Mouse (Mus musculus): ENCODE measurements around the gene Gm26938. TPM values are rescaled to one million over a fixed set of nuclear protein-coding genes. Genes with fewer than 3 reads are reported as not detected.
A peak's percentile ranks its signal among the peaks of the same experiment; 100 is the strongest.

Gm26938 gene
- not detected in 2 replicates for polyA plus RNA-seq (2016; fragmentation: Nextera tagmentation; extraction: Ambion mirVana)

- under 1% methylated on average over 43 of the region's 43 CpGs for WGBS
- H3K9me3 ChIP-seq: no peaks in the 10 kb centered on the region
- peak; percentile 84 for ATAC-seq (ENCODE audit: low FRiP score, low read depth)
Measured at GRCm38 (mm10) chr5:139826357-139827055, at the start of gene Gm26938, which contains the start of gene Psmg3. Gene Gm26938, minus strand, starts transcription at chr5:139826407. Gene Psmg3, minus strand, starts transcription at chr5:139826885.

DNA sequence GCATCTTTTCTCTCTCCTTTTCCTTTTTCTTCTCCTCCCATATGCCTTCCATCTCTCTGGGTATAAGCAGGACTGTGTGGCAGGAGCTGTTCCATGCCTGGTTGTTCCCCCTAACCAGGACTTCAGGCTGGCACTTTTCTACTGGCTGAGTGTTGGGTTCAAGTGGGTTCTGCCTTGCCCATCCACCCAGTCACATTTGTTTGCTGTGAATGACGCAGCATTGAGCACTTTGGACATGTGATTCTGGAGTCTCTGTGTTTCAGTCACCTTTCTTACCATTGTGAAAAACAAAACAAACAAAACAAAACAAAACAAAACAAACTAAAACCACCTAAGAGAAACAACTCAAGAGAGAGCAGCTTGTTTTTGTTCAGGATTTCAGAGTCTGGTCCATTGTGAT is 45.3 kb upstream of the Gm26938 start:
- no peak for ATAC-seq (ENCODE audit: low FRiP score, low read depth)
- H3K27ac ChIP-seq (replicated peaks): no peak overlapping the region
- no peaks in the 10 kb centered on the region for H3K9me3 ChIP-seq
- H3K4me1 ChIP-seq: 0 out of 2 replicates have a peak, but pooled peaks cover 7% of the 10 kb centered on the region
- H3K36me3 ChIP-seq: no peaks in the 10 kb centered on the region
- H3K9ac ChIP-seq (replicated peaks): no peak overlapping the region
- no peak overlapping the region for H3K4me2 ChIP-seq (replicated peaks)
- H3K27me3 ChIP-seq: no peaks in the 10 kb centered on the region; the same call in none of the 2 replicates
- no peak overlapping the region for H3K4me3 ChIP-seq
- 82% methylated on average over 1 of the region's 1 CpGs for WGBS

More at GRCm38 (mm10) chr5:139826357-139827055, at the start of gene Gm26938, which contains the start of gene Psmg3:
- Histone ChIP-seq H3K4me1 (peaks cover 12% of the 10 kb centered on the region), H3K27me3 (no peaks in the 10 kb centered on the region), H3K27ac (replicated peaks) (peak within 1 kb of the TSS; percentile 63), H3K9ac (replicated peaks) (peak within 1 kb of the TSS; percentile 80), H3K36me3 (peaks cover 24% of the 10 kb centered on the region), H3K4me3 (peak within 1 kb of the TSS; percentile 86), H3K4me2 (replicated peaks) (peak within 1 kb of the TSS; percentile 94)

DNA sequence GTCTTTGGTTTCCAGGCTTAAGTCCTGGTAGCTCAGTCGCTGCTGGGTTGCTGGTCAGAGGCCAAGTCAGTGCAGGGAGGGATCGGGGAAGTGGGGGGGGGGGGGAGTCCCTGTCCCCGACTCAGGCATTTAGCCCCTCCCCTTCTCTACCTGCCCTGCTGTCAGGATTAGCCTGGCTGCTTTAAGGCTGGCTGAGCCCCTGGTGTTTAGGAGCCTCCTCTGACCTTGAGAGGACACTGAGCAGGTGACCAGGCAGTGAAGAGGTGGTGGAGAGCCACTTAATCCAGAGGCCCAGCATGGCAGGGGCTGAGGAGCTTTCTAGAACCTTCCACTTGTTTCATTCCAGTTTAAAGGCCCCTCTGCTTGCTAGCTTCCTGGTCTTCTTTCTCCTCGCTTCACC is 44.7 kb upstream of the Gm26938 start:
- H3K27me3 ChIP-seq: no peaks in the 10 kb centered on the region; the same call in none of the 2 replicates
- H3K4me3 ChIP-seq: no peak overlapping the region
- WGBS: 16% methylated on average over 4 of the region's 4 CpGs
- 0 out of 2 replicates have a peak, but pooled peaks cover 7% of the 10 kb centered on the region for H3K4me1 ChIP-seq
- no peak overlapping the region for H3K27ac ChIP-seq (replicated peaks)
- H3K9me3 ChIP-seq: no peaks in the 10 kb centered on the region
- H3K9ac ChIP-seq (replicated peaks): no peak overlapping the region
- no peak for ATAC-seq (ENCODE audit: low FRiP score, low read depth)
- H3K4me2 ChIP-seq (replicated peaks): no peak overlapping the region
- H3K36me3 ChIP-seq: no peaks in the 10 kb centered on the region

DNA sequence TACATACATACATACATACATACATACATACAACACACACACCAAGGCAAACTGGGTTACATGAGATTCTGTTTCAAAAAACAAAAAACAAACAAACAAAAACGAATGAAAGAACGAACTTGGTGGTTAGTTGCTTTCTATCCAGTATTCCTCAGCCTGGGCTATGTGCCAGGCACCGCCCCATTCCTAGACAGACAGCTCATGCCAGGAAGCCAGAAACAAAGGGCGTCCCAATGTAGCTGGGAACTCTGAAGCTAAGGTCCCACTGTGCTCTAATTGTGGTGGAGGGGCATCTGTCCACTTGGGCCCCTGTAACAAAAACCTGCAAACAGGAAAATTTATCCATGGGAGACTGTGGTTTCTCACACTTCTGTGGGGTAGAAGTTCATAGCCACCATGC is 36.6 kb upstream of the Gm26938 start:
- Histone ChIP-seq H3K27ac (replicated peaks) (no peak overlapping the region), H3K4me3 (no peak overlapping the region), H3K4me2 (replicated peaks) (no peak overlapping the region), H3K9ac (replicated peaks) (no peak overlapping the region), H3K36me3 (no peaks in the 10 kb centered on the region), H3K27me3 (0 out of 2 replicates have a peak, but pooled peaks cover 4% of the 10 kb centered on the region), H3K4me1 (peaks cover 12% of the 10 kb centered on the region), H3K9me3 (no peaks in the 10 kb centered on the region)
- 71% methylated on average over 4 of the region's 4 CpGs for WGBS
- no peak for ATAC-seq (ENCODE audit: low FRiP score, low read depth)

- no peak overlapping the region for H3K9ac ChIP-seq (replicated peaks)
- H3K4me1 ChIP-seq: peaks cover 12% of the 10 kb centered on the region
- 0 out of 2 replicates have a peak, but pooled peaks cover 4% of the 10 kb centered on the region for H3K27me3 ChIP-seq
- H3K4me3 ChIP-seq: no peak overlapping the region
- no peaks in the 10 kb centered on the region for H3K36me3 ChIP-seq
- H3K9me3 ChIP-seq: no peaks in the 10 kb centered on the region
- peak overlapping the region; percentile 26 for H3K27ac ChIP-seq (replicated peaks)
- ATAC-seq (ENCODE audit: low FRiP score, low read depth): peak; percentile 77; the same call in 1 of the 2 replicates
- 23% methylated on average over 15 of the region's 15 CpGs for WGBS
- H3K4me2 ChIP-seq (replicated peaks): peak overlapping the region; percentile 3; the same call in 1 of the 2 replicates
Measured at GRCm38 (mm10) chr5:139860328-139861104, 34.3 kb upstream of the Gm26938 start.

GRCm38 (mm10) chr5:139849626-139850320 is 23.6 kb upstream of the Gm26938 start:
- Histone ChIP-seq H3K9me3 (peaks cover 8% of the 10 kb centered on the region), H3K9ac (replicated peaks) (no peak overlapping the region), H3K4me2 (replicated peaks) (no peak overlapping the region), H3K27me3 (peaks cover 3% of the 10 kb centered on the region; the same call in 1 of the 2 replicates), H3K4me3 (no peak overlapping the region), H3K4me1 (peaks cover 8% of the 10 kb centered on the region; the same call in 1 of the 2 replicates), H3K36me3 (no peaks in the 10 kb centered on the region), H3K27ac (replicated peaks) (no peak overlapping the region)
- WGBS: 84% methylated on average over 12 of the region's 12 CpGs
- no peak for ATAC-seq (ENCODE audit: low FRiP score, low read depth)

GRCm38 (mm10) chr5:139839142-139839541 is 12.9 kb upstream of the Gm26938 start:
- Histone ChIP-seq H3K27me3 (peaks cover 4% of the 10 kb centered on the region; the same call in 1 of the 2 replicates), H3K36me3 (no peaks in the 10 kb centered on the region), H3K4me1 (peaks cover 5% of the 10 kb centered on the region; the same call in 1 of the 2 replicates), H3K9ac (replicated peaks) (no peak overlapping the region), H3K9me3 (no peaks in the 10 kb centered on the region), H3K4me2 (replicated peaks) (no peak overlapping the region), H3K27ac (replicated peaks) (no peak overlapping the region), H3K4me3 (no peak overlapping the region)
- no peak for ATAC-seq (ENCODE audit: low FRiP score, low read depth)
- WGBS: 31% methylated on average over 3 of the region's 3 CpGs

DNA sequence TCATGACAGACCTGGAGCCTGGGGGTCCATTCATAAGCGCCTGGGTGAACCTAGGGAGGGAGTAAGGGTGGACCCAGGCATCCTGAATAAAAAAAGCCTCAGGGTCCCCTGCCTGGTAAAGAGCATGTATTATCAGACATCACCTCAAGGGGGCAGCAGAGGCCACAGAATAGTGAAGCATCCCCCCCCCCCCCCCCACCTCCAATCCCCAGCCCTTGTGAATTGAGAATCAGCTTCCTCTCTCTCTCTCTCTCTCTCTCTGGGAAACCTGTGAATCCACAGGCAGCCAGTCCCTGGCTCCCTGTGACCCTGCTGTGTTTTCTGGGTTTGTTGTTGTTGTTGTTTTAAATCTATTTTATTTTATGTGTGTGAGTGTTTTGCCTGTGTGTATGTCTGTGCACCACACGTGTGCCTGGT is 12.3 kb upstream of the Gm26938 start:
- Histone ChIP-seq H3K9ac (replicated peaks) (no peak overlapping the region), H3K4me2 (replicated peaks) (no peak overlapping the region), H3K4me1 (peaks cover 5% of the 10 kb centered on the region; the same call in 1 of the 2 replicates), H3K4me3 (no peak overlapping the region), H3K27me3 (peaks cover 4% of the 10 kb centered on the region; the same call in 1 of the 2 replicates), H3K27ac (replicated peaks) (no peak overlapping the region), H3K9me3 (no peaks in the 10 kb centered on the region), H3K36me3 (no peaks in the 10 kb centered on the region)
- ATAC-seq (ENCODE audit: low FRiP score, low read depth): peak; percentile 52; the same call in 1 of the 2 replicates
- 16% methylated on average over 2 of the region's 2 CpGs for WGBS

GRCm38 (mm10) chr5:139835706-139836105 is 9.5 kb upstream of the Gm26938 start:
- 86% methylated on average over 7 of the region's 7 CpGs for WGBS
- ATAC-seq (ENCODE audit: low FRiP score, low read depth): no peak
- Histone ChIP-seq H3K27me3 (peaks cover 7% of the 10 kb centered on the region; the same call in 1 of the 2 replicates), H3K9ac (replicated peaks) (no peak overlapping the region), H3K4me1 (peaks cover 5% of the 10 kb centered on the region; the same call in 1 of the 2 replicates), H3K4me2 (replicated peaks) (no peak overlapping the region), H3K36me3 (no peaks in the 10 kb centered on the region), H3K27ac (replicated peaks) (no peak overlapping the region), H3K9me3 (no peaks in the 10 kb centered on the region), H3K4me3 (no peak overlapping the region)

GRCm38 (mm10) chr5:139832125-139832524 is 5.9 kb upstream of the Gm26938 start:
- no peak overlapping the region for H3K4me3 ChIP-seq
- peaks cover 7% of the 10 kb centered on the region; the same call in 1 of the 2 replicates for H3K27me3 ChIP-seq
- no peak for ATAC-seq (ENCODE audit: low FRiP score, low read depth)
- H3K9me3 ChIP-seq: no peaks in the 10 kb centered on the region
- H3K36me3 ChIP-seq: no peaks in the 10 kb centered on the region
- WGBS: 81% methylated on average over 7 of the region's 7 CpGs
- no peaks in the 10 kb centered on the region for H3K4me1 ChIP-seq
- H3K9ac ChIP-seq (replicated peaks): no peak overlapping the region
- no peak overlapping the region for H3K27ac ChIP-seq (replicated peaks)
- H3K4me2 ChIP-seq (replicated peaks): no peak overlapping the region

GRCm38 (mm10) chr5:139830734-139831133 is 4.5 kb upstream of the Gm26938 start:
- Histone ChIP-seq H3K4me2 (replicated peaks) (no peak overlapping the region), H3K27ac (replicated peaks) (no peak overlapping the region), H3K4me1 (peaks cover 5% of the 10 kb centered on the region), H3K36me3 (no peaks in the 10 kb centered on the region), H3K9me3 (no peaks in the 10 kb centered on the region), H3K27me3 (peaks cover 5% of the 10 kb centered on the region; the same call in 1 of the 2 replicates), H3K9ac (replicated peaks) (no peak overlapping the region), H3K4me3 (no peak overlapping the region)
- WGBS: 86% methylated on average over 3 of the region's 3 CpGs
- ATAC-seq (ENCODE audit: low FRiP score, low read depth): no peak
